Mouse (Mus musculus) natural killer cell, adult 2 months (primary cell): Measurements from ENCODE around the gene Ppp1r7.
"Not testable (repeated sequence)": the region's sequence is repeated elsewhere in the genome, so short reads cannot be mapped to it uniquely, and the experiment has no call there.

ENCODE experiments used
- DNase-seq, 2 experiments: peaks; one replicate each; pipeline ENCODE4 v3.0.0; 2022; ENCODE audit warnings: low spot score in 2 of 2

The Ppp1r7 gene

GRCm38 (mm10) chr1:93342648-93343503 lies at the start of gene Ppp1r7, which contains the start of gene Pask:
TSS of gene Ppp1r7 (plus strand) at chr1:93342854.
TSS of gene Pask (minus strand) at chr1:93343482.
- DNase-seq = peak; percentile 94

GRCm38 (mm10) chr1:93294491-93294890 lies 48.2 kb upstream of the Ppp1r7 start:
- DNase-seq = not testable (repeated sequence)

GRCm38 (mm10) chr1:93299791-93300190 lies 42.9 kb upstream of the Ppp1r7 start:
- no peak for DNase-seq

- no peak for DNase-seq
These were observed 42.1 kb upstream of the Ppp1r7 start for GRCm38 (mm10) chr1:93300578-93300977.

GRCm38 (mm10) chr1:93305581-93306337 lies 36.9 kb upstream of the Ppp1r7 start, which contains the start of gene Mterf4:
TSS of gene Mterf4 (minus strand) at chr1:93305915.
- DNase-seq = peak; percentile 58 to 77

- no peak for DNase-seq
These were observed 18.7 kb upstream of the Ppp1r7 start for GRCm38 (mm10) chr1:93323973-93324372.

GRCm38 (mm10) chr1:93326446-93326845 lies 16.2 kb upstream of the Ppp1r7 start:
- no peak for DNase-seq

- no peak for DNase-seq
These were observed 8.0 kb upstream of the Ppp1r7 start for GRCm38 (mm10) chr1:93334621-93335020.

- peak; percentile 91 for DNase-seq
These were observed 922 bp downstream of the Ppp1r7 start for GRCm38 (mm10) chr1:93343504-93344047.

GRCm38 (mm10) chr1:93347176-93347575 lies 4.5 kb downstream of the Ppp1r7 start:
- no peak for DNase-seq

GRCm38 (mm10) chr1:93349701-93350100 lies 7.0 kb downstream of the Ppp1r7 start:
- DNase-seq = no peak

GRCm38 (mm10) chr1:93352724-93353123 lies 10.1 kb downstream of the Ppp1r7 start:
- DNase-seq = no peak

- DNase-seq = no peak
These were observed 20.0 kb downstream of the Ppp1r7 start for GRCm38 (mm10) chr1:93362661-93363060.

- no peak for DNase-seq
These were observed 23.0 kb downstream of the Ppp1r7 start for GRCm38 (mm10) chr1:93365641-93366040.

GRCm38 (mm10) chr1:93373665-93374064 lies 31.0 kb downstream of the Ppp1r7 start, which contains the start of gene Ano7:
TSS of gene Ano7 (plus strand) at chr1:93373930.
- DNase-seq = no peak

- DNase-seq = no peak
These were observed 34.7 kb downstream of the Ppp1r7 start for GRCm38 (mm10) chr1:93377307-93377706.

- DNase-seq = no peak
These were observed 36.5 kb downstream of the Ppp1r7 start for GRCm38 (mm10) chr1:93379117-93379516.

- no peak for DNase-seq
These were observed 44.5 kb downstream of the Ppp1r7 start for GRCm38 (mm10) chr1:93387198-93387597.

- no peak for DNase-seq
These were observed 46.3 kb downstream of the Ppp1r7 start for GRCm38 (mm10) chr1:93388906-93389305.

GRCm38 (mm10) chr1:93401191-93402052 lies 58.8 kb downstream of the Ppp1r7 start:
- peak; percentile 22 to 46 for DNase-seq

GRCm38 (mm10) chr1:93403403-93403802 lies 60.7 kb downstream of the Ppp1r7 start:
- no peak for DNase-seq
